Mouse (Mus musculus) MEL (cell line): ENCODE measurements around the gene Shbg.

Experiments
- BHLHE40 ChIP-seq: IDR thresholded peaks from 2 replicates; pipeline ENCODE4 v1.6.1; 2012; ENCODE audit warnings: low read depth, mild to moderate bottlenecking, inconsistent platforms, low read length, improper control_type of control experiment, borderline replicate concordance
- CTCF ChIP-seq, 3 experiments: IDR thresholded peaks in 2 of 3; conservative IDR thresholded peaks in 1 of 3; 2 replicates each; pipeline ENCODE4 v1.5.1; 2011 to 2012; ENCODE audit warnings: low read length in 3 of 3, low read depth in 2 of 3, mild to moderate bottlenecking in 2 of 3, improper control_type of control experiment in 1 of 3, inconsistent platforms in 1 of 3, mixed read lengths in 1 of 3, moderate library complexity in 1 of 3; ENCODE audit not compliant: control insufficient read depth in 1 of 3, insufficient read depth in 1 of 3, poor library complexity in 1 of 3, severe bottlenecking in 1 of 3
- EP300 ChIP-seq, 2 experiments: IDR thresholded peaks; 2 replicates each; pipeline ENCODE4 v1.6.1; 2011; ENCODE audit warnings: improper control_type of control experiment in 2 of 2, low read length in 2 of 2, low read depth in 1 of 2, mild to moderate bottlenecking in 1 of 2
- MYC ChIP-seq: IDR thresholded peaks from 2 replicates; pipeline ENCODE4 v1.6.1; 2011; ENCODE audit warnings: low read depth, mild to moderate bottlenecking, low read length, improper control_type of control experiment, moderate library complexity
- POLR2A ChIP-seq, 2 experiments: IDR thresholded peaks; 2 replicates each; pipeline ENCODE4 v1.6.1; 2011 to 2012; ENCODE audit warnings: low read length in 2 of 2, mild to moderate bottlenecking in 2 of 2, control low read depth in 1 of 2, improper control_type of control experiment in 1 of 2, low read depth in 1 of 2, moderate library complexity in 1 of 2; ENCODE audit not compliant: control insufficient read depth in 1 of 2, insufficient read depth in 1 of 2, poor library complexity in 1 of 2
- POLR2AphosphoS2 ChIP-seq: IDR thresholded peaks from 2 replicates; pipeline ENCODE4 v1.6.1; 2011; ENCODE audit warnings: low read length, improper control_type of control experiment
- POLR2AphosphoS5 ChIP-seq: IDR thresholded peaks from 2 replicates; pipeline ENCODE4 v1.6.1; 2012; ENCODE audit warnings: low read depth, borderline replicate concordance, mild to moderate bottlenecking, inconsistent platforms, low read length, moderate library complexity, mixed read lengths
- RCOR1 ChIP-seq: IDR thresholded peaks from 2 replicates; pipeline ENCODE4 v1.6.1; 2012; ENCODE audit warnings: low read depth, mild to moderate bottlenecking, inconsistent platforms, low read length, improper control_type of control experiment
- TAL1 ChIP-seq: IDR thresholded peaks from 2 replicates; pipeline ENCODE4 v1.6.1; 2012; ENCODE audit warnings: mild to moderate bottlenecking, inconsistent platforms, low read length, moderate library complexity, mixed read lengths
- USF1 ChIP-seq: IDR thresholded peaks from 2 replicates; pipeline ENCODE4 v1.6.1; 2014; ENCODE audit warnings: low read depth, mild to moderate bottlenecking, inconsistent platforms, low read length, improper control_type of control experiment, moderate library complexity
- ZNF384 ChIP-seq: IDR thresholded peaks from 2 replicates; pipeline ENCODE4 v1.6.1; 2012; ENCODE audit warnings: low read depth, mild to moderate bottlenecking, inconsistent platforms, low read length, improper control_type of control experiment

DNA sequence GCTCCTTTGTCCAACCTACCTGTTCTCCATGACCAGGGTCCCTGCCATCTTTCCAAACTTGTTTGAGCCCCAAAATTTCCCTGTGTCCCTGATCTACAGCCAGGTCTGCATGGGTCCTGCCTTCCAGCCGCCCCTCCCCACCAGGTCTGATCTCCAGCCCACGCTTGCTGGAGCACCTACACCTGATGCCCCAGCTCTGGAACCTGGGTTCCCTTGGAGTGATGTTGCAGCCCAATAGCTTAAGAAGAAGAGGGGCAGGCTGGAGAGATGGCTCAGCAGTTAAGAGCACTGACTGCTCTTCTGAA, 11.3 kb downstream of the Shbg start:
- TF ChIP-seq ZNF384 (no peak), POLR2A (IDR thresholded peaks at IDR 0.05; ENCODE audit: control insufficient read depth in 1 of 2, insufficient read depth in 1 of 2, low read depth in 1 of 2, low read length in 2 of 2, poor library complexity in 1 of 2) (no peak), MYC (no peak), EP300 (IDR thresholded peaks at IDR 0.05; ENCODE audit: low read depth in 1 of 2, low read length in 2 of 2) (no peak), POLR2AphosphoS5 (no peak), TAL1 (no peak), BHLHE40 (no peak), POLR2AphosphoS2 (no peak), USF1 (no peak), CTCF (IDR thresholded peaks at IDR 0.05 in 2 of 3, conservative IDR thresholded peaks at IDR 0.05 in 1 of 3; ENCODE audit: control insufficient read depth in 1 of 3, insufficient read depth in 1 of 3, low read depth in 2 of 3, low read length in 3 of 3, poor library complexity in 1 of 3, severe bottlenecking in 1 of 3) (no peak), RCOR1 (no peak)
